Mouse (Mus musculus): ENCODE data around the gene Lrrc61. TPM values are rescaled to one million over a fixed set of nuclear protein-coding genes. Genes with fewer than 3 reads are reported as not detected.
A peak's percentile ranks its signal among the peaks of the same experiment; 100 is the strongest.

The Lrrc61 gene
- polyA plus RNA-seq, 1 experiment from 2014 or later: 8.1 TPM

DNA sequence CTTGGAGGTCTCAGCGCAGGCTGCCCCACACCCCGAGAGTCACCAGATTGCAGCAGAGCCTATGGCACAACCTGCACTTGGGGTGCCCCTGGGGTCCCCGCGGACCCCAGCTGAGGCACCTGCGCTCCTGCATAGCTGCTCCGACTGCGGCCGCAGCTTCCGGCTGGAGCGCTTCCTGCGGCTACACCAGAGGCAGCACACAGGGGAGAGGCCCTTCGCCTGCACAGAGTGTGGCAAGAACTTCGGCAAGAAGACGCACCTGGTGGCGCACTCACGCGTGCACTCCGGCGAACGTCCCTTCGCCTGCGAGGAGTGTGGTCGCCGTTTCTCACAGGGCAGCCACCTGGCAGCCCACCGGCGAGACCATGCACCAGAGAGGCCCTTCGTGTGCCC is 42.6 kb downstream of the Lrrc61 start:
- no peak overlapping the region for H3K27ac ChIP-seq
- H3K4me2 ChIP-seq (replicated peaks): no peak overlapping the region
- 98% methylated on average over 27 of the region's 27 CpGs for WGBS
- no peak for ATAC-seq
- H3K4me1 ChIP-seq (replicated peaks): peaks cover 12% of the 10 kb centered on the region
- H3K36me3 ChIP-seq: peaks cover 44% of the 10 kb centered on the region
- no peaks in the 10 kb centered on the region for H3K27me3 ChIP-seq (replicated peaks)
- H3K4me3 ChIP-seq (replicated peaks): no peak overlapping the region
- peaks cover 16% of the 10 kb centered on the region for H3K9me3 ChIP-seq
- H3K9ac ChIP-seq: no peak overlapping the region

DNA sequence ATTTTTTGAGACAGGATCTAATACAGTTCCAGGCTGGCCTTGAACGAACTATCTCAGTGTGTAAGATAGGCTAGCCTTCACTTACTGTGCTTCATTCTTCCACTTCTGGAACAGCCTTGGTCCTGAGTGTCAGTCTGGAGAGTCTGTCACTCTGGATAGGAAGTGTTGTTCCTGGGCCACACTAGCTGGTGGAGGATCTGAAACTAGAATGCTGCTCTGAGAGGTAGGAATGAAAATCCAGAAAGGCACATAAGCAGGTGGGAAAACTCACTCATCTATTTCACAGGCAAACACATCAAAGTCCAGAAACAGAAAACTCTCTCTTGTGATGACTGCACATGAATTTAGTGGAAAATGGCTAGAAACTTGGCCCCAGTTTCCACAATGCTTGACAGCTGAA is 46.0 kb downstream of the Lrrc61 start:
- Histone ChIP-seq H3K36me3 (peaks cover 39% of the 10 kb centered on the region), H3K27me3 (replicated peaks) (no peaks in the 10 kb centered on the region), H3K4me1 (replicated peaks) (0 out of 2 replicates have a peak, but pooled peaks cover 6% of the 10 kb centered on the region), H3K4me3 (replicated peaks) (no peak overlapping the region), H3K9me3 (peaks cover 16% of the 10 kb centered on the region), H3K27ac (no peak overlapping the region), H3K9ac (no peak overlapping the region), H3K4me2 (replicated peaks) (no peak overlapping the region)
- no peak for ATAC-seq
- WGBS: 83% methylated on average over 1 of the region's 1 CpGs

DNA sequence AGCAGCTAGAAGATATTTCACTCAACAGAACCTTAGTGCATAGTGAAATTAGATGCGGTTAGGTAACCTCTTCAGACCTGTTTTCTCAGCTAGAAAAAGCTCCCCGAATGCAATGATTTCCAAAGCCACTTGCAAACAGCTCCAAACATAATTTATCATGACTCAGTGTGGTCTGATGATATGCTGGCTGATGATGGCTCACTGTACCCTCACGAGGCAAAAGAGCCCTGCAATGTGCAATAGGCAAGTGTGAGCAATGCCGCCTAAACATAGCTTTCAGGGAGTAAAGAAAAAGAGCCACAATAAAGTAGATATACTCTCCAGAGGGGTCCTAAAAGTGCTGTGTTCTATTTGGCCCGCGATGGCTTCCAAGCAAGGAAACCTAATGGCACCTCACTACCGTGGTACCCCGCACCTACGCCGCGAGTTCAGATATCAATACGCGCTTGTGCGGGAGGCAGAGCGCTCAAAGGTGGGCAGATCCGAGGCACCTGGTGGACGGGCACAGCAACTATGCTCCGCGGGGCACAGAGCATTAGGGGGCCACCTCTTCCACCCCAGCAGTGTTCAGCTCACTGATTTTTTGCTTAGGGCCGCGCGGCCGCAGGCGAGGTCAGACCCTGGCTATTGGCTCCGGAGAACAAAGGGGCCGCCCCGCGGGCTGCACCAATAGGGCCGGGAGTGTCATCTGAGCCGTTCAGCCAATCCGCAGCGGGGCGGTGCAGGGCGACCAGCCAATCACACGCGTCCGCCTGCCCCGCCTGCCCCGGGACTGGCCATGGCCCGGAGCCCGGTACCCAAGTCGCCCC is 46.9 kb downstream of the Lrrc61 start, which contains the start of gene Zfp775:
Zfp775 (plus strand) TSS at position 793 of the 809 bp plus-strand sequence.
- peak within 1 kb of the TSS; percentile 67 for H3K4me3 ChIP-seq (replicated peaks)
- no peaks in the 10 kb centered on the region for H3K27me3 ChIP-seq (replicated peaks)
- peak within 1 kb of the TSS; percentile 71 for H3K9ac ChIP-seq
- H3K4me2 ChIP-seq (replicated peaks): peak within 1 kb of the TSS; percentile 91
- peak; percentile 99 for ATAC-seq
- 0 out of 2 replicates have a peak, but pooled peaks cover 6% of the 10 kb centered on the region for H3K4me1 ChIP-seq (replicated peaks)
- peaks cover 31% of the 10 kb centered on the region for H3K36me3 ChIP-seq
- H3K9me3 ChIP-seq: peaks cover 12% of the 10 kb centered on the region
- H3K27ac ChIP-seq: peak within 1 kb of the TSS; percentile 74
- 5% methylated on average over 42 of the region's 42 CpGs for WGBS

DNA sequence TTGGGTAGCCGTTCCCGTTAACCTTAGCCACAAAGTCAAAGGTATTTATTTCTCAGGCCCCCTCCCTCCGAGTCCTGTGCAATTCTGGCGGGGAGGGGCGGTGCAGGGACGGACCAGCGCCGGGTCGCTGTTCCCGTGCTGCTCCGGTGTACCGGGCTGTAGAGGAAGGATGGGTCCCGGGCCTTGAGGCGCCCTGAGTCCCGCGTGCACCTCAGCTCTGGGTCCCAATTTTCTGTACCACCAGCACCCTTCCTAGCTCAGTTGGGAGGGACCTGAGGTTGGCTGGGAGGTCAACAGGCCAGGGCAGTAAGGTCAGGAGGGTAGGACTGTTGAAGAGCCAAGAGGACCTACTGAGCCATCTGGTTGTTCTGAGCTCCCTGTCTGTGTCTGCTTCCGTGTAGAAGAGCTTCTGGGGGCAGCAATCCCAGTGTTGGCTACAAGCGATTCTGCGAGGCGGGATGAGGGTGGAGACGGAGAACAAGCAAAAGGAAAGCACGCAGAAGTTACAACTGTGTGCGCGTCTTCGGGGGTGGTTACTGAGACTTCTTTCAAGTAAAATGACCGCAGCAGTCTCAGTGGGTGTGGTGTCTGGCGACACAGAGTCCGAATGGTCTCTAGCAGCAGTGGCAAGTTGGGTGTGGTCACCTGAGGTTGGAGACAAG is 47.6 kb downstream of the Lrrc61 start:
- peaks cover 4% of the 10 kb centered on the region for H3K9me3 ChIP-seq
- H3K27me3 ChIP-seq (replicated peaks): no peaks in the 10 kb centered on the region
- ATAC-seq: peak; percentile 83
- 0 out of 2 replicates have a peak, but pooled peaks cover 6% of the 10 kb centered on the region for H3K4me1 ChIP-seq (replicated peaks)
- H3K36me3 ChIP-seq: peaks cover 23% of the 10 kb centered on the region
- under 1% methylated on average over 28 of the region's 28 CpGs for WGBS
- peak overlapping the region; percentile 91 for H3K4me2 ChIP-seq (replicated peaks)
- peak overlapping the region; percentile 74 for H3K27ac ChIP-seq
- peak overlapping the region; percentile 71 for H3K9ac ChIP-seq
- H3K4me3 ChIP-seq (replicated peaks): peak overlapping the region; percentile 67

DNA sequence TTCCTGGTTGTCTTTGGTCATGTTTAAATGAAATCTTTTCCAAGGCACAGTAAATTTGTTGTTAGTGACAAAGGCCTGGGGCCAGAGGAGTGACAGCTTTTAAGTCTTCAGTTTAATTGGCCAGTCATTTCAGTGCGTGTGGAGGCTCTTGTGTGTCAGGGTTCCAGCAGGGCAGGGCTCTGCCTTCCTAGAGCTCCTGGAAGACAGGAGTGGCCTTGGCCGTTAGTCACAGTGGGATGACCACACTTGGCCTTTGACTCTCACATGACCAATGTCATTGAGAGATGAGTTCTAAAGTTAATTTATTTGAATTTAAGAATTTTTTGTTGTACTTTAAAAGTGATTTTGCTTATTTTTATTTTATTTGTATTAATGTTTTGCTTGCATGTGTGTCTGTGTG is 53.5 kb downstream of the Lrrc61 start:
- H3K4me1 ChIP-seq (replicated peaks): no peaks in the 10 kb centered on the region
- H3K9me3 ChIP-seq: no peaks in the 10 kb centered on the region
- H3K27ac ChIP-seq: no peak overlapping the region
- no peak overlapping the region for H3K4me2 ChIP-seq (replicated peaks)
- H3K4me3 ChIP-seq (replicated peaks): no peak overlapping the region
- no peaks in the 10 kb centered on the region for H3K36me3 ChIP-seq
- no peak for ATAC-seq
- WGBS: 74% methylated on average over 2 of the region's 2 CpGs
- H3K27me3 ChIP-seq (replicated peaks): no peaks in the 10 kb centered on the region
- no peak overlapping the region for H3K9ac ChIP-seq

DNA sequence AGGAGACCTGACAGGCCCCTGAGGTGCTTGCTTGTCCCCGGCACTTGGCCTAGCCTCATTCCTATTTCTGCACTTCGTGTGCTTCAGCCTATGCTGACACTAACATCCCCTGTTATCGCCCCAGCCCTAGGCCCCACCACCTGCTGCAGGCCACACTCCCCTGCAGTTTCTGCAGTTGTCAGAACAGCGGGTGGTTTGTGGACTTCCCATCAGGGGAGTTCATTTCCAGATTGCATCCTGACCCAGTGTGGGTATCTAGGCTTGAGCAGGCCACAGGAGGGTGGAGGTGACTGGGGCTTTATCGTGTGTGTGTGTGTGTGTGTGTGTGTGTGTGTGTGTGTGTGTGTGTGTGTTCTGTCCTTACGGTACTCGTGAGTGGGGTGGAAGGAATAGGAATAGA is 54.9 kb downstream of the Lrrc61 start:
- no peak for ATAC-seq
- Histone ChIP-seq H3K27me3 (replicated peaks) (no peaks in the 10 kb centered on the region), H3K36me3 (no peaks in the 10 kb centered on the region), H3K9ac (no peak overlapping the region), H3K9me3 (no peaks in the 10 kb centered on the region), H3K4me2 (replicated peaks) (no peak overlapping the region), H3K27ac (no peak overlapping the region), H3K4me3 (replicated peaks) (no peak overlapping the region), H3K4me1 (replicated peaks) (no peaks in the 10 kb centered on the region)
- whole genome bisulfite sequencing: 71% methylated on average over 7 of the region's 7 CpGs

DNA sequence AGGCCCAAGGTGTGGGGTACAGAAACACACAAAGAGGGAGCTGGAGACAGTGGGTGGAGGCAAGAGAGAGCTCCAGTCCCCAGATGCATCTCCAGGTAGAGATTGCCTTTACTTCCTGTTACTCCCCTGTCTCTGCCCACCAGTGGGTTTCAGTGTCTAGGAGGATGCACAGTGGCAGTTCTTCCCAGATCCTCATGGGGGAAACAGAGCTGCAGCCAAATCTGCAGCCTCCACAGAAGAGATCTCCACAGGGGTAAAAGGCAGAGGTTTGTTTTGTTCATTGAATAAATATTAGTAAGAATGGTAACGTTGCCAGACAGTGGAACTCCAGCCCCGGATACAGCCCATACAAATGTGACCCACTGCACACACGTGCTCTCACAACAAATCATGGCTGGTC is 56.1 kb downstream of the Lrrc61 start:
- ATAC-seq: no peak
- no peaks in the 10 kb centered on the region for H3K9me3 ChIP-seq
- H3K9ac ChIP-seq: no peak overlapping the region
- 51% methylated on average over 3 of the region's 3 CpGs for WGBS
- H3K27ac ChIP-seq: 0 out of 2 replicates have a peak overlapping the region, but pooled peaks have one; percentile 9
- H3K4me1 ChIP-seq (replicated peaks): no peaks in the 10 kb centered on the region
- no peak overlapping the region for H3K4me3 ChIP-seq (replicated peaks)
- H3K27me3 ChIP-seq (replicated peaks): no peaks in the 10 kb centered on the region
- no peaks in the 10 kb centered on the region for H3K36me3 ChIP-seq
- H3K4me2 ChIP-seq (replicated peaks): no peak overlapping the region

DNA sequence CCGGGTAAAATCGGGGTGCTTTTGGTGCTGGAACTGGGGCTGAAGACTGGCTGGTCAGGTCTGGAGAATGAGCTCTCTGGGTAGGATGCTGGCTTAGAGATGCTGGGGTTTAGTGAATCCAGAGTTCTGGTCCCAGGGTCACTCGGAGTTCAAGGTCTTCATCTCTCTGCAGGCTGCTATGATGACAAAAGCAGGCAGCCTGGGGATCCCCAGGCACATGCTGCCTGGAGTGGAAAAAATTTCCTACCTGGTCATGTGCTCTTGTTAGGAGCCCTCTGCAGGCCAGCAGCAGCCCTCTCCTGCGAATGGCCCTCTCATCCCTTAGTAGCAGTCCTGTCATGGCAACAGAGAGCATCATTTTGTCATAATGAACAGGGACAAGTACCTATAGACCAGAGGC is 58.9 kb downstream of the Lrrc61 start:
- no peaks in the 10 kb centered on the region for H3K9me3 ChIP-seq
- no peak overlapping the region for H3K9ac ChIP-seq
- H3K27ac ChIP-seq: no peak overlapping the region
- H3K27me3 ChIP-seq (replicated peaks): no peaks in the 10 kb centered on the region
- no peaks in the 10 kb centered on the region for H3K4me1 ChIP-seq (replicated peaks)
- H3K4me2 ChIP-seq (replicated peaks): no peak overlapping the region
- H3K4me3 ChIP-seq (replicated peaks): no peak overlapping the region
- no peak for ATAC-seq
- WGBS: 89% methylated on average over 4 of the region's 4 CpGs
- H3K36me3 ChIP-seq: no peaks in the 10 kb centered on the region

DNA sequence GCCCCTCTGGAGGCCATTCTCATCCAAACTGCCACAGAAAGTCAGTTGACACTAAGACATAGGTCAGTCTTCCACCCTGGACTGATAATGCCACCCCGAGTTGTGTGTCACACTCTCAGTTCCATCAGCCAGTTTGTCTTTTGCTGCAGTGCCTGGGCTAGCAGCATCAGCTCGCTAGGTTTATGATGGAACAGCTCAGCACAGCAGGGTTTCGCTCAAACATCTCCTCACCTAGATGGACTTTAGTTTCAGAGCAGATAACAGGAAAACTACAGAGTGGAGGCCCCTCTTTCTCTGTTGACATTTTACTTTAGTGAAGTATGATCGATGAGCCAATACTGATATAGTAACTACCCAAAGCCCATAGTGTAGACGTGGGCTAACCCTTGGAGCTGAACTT is 60.2 kb downstream of the Lrrc61 start:
- Histone ChIP-seq H3K36me3 (peaks cover 8% of the 10 kb centered on the region), H3K27me3 (replicated peaks) (no peaks in the 10 kb centered on the region), H3K4me3 (replicated peaks) (no peak overlapping the region), H3K9ac (no peak overlapping the region), H3K27ac (no peak overlapping the region), H3K9me3 (no peaks in the 10 kb centered on the region), H3K4me2 (replicated peaks) (no peak overlapping the region), H3K4me1 (replicated peaks) (no peaks in the 10 kb centered on the region)
- peak; percentile 62 for ATAC-seq
- 72% methylated on average over 5 of the region's 5 CpGs for WGBS

DNA sequence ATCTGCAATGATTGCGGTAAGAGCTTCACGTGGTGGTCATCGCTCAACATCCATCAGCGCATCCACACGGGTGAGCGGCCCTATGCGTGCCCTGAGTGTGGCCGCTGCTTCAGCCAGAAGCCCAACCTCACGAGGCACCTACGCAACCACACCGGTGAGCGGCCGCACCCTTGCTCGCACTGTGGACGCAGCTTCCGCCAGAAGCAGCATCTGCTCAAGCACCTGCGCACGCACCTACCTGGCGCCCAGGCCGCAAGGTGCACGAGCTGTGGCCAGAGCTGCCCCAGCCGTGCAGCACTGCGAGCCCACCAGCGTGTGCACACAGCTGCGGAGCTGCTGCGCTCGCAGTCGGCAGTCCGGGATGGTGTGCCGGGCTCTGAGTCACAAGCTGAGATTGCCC is 65.4 kb downstream of the Lrrc61 start:
- Histone ChIP-seq H3K9me3 (no peaks in the 10 kb centered on the region), H3K36me3 (peaks cover 18% of the 10 kb centered on the region), H3K4me2 (replicated peaks) (no peak overlapping the region), H3K4me3 (replicated peaks) (no peak overlapping the region), H3K9ac (no peak overlapping the region), H3K27me3 (replicated peaks) (no peaks in the 10 kb centered on the region), H3K27ac (no peak overlapping the region), H3K4me1 (replicated peaks) (no peaks in the 10 kb centered on the region)
- WGBS: 92% methylated on average over 30 of the region's 30 CpGs
- ATAC-seq: no peak
